ENCODE assay signal across 20 mouse cellular contexts in the genomic region with DNA sequence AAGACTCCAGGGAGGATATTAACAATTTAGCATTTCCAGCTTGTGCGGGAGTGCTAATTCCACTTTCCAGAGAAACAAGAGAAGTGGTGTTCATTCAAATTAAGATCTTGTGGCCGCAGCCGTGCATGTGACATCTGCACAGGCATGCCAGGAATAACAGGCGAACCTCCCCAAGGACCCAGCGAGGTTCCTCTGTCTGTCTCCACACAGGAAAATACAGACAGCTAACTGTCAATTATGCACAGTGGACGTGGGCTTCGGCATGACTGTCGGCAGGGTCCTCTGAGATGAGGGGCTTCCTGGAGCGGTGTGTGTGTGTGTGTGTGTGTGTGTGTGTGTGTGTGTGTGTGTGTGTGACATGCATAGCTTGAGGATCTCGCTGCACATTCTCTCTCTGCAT.
DNase-seq lines count a peak whose midpoint lies in the region; ATAC-seq and TF ChIP-seq lines count a peak whose summit lies in the region.
"Had no signal": no experiment of that assay in that cellular context is flagged by ENCODE, and none has a peak within 500 bp of the region (broad histone marks: within the 10 kb centered on the region; RNA-seq: fewer than 3 reads in every experiment).

No protein-coding gene starts in this region.

- H3K27me3 ChIP-seq in forebrain, embryonic 12.5 days = no peaks in the 10 kb centered on the region
- H3K27me3 ChIP-seq in forebrain, embryonic 13.5 days = no peaks in the 10 kb centered on the region
- H3K27me3 ChIP-seq in neural tube, embryonic 14.5 days (ENCODE audit: control insufficient read depth, insufficient read depth, low read length) = no peaks in the 10 kb centered on the region
- H3K27me3 ChIP-seq in hindbrain, postnatal 0 days (ENCODE audit: insufficient read depth, low read length) = no peaks in the 10 kb centered on the region
- H3K27me3 ChIP-seq: kidney, embryonic 15.5 days; lung, embryonic 15.5 days had no signal

- no peak for DNase-seq in neural tube, embryonic 10.5 days (ENCODE audit: extremely low spot score, low spot score)
- peak; percentile 69 for DNase-seq in hindbrain, postnatal 0 days (ENCODE audit: low spot score)
- no peak for DNase-seq in spleen, adult 18-20 months
- DNase-seq: adrenal gland, postnatal 36 days; cerebellum, adult 18-20 months; gastrocnemius, postnatal 10 days; heart, postnatal 4 days; kidney, postnatal 4 days; lung, postnatal 4 days; right cerebral cortex, postnatal 25 days had no signal

- no peak overlapping the region for H3K9ac ChIP-seq in forebrain, embryonic 12.5 days
- no peak overlapping the region for H3K9ac ChIP-seq in forebrain, embryonic 13.5 days
- H3K9ac ChIP-seq in neural tube, embryonic 14.5 days (replicated peaks; ENCODE audit: low read depth, low read length) = no peak overlapping the region
- no peak overlapping the region for H3K9ac ChIP-seq in hindbrain, postnatal 0 days (replicated peaks; ENCODE audit: low read length)
- H3K9ac ChIP-seq: kidney, embryonic 15.5 days; liver, embryonic 14.5 days; lung, embryonic 15.5 days had no signal

- TF ChIP-seq CTCF in hindbrain, postnatal 0 days (IDR thresholded peaks at IDR 0.05; ENCODE audit: low read depth) = no peak

- no peak for ATAC-seq in forebrain, embryonic 12.5 days (ENCODE audit: low FRiP score)
- no peak for ATAC-seq in forebrain, embryonic 13.5 days
- no peak for ATAC-seq in neural tube, embryonic 14.5 days (ENCODE audit: low read depth)
- no peak for ATAC-seq in hindbrain, postnatal 0 days
- ATAC-seq in monocyte, adult 5-6 weeks (replicated peaks; ENCODE audit: insufficient number of reproducible peaks, low FRiP score, low TSS enrichment, poor library complexity, severe bottlenecking) = no peak
- ATAC-seq in erythroid progenitor cell, adult 5-6 weeks (replicated peaks; ENCODE audit: low FRiP score, poor library complexity, severe bottlenecking) = no peak
- ATAC-seq: intestine, embryonic 16.5 days had no signal

- peaks cover 35% of the 10 kb centered on the region for H3K4me1 ChIP-seq in forebrain, embryonic 12.5 days
- peaks cover 56% of the 10 kb centered on the region for H3K4me1 ChIP-seq in forebrain, embryonic 13.5 days
- H3K4me1 ChIP-seq in neural tube, embryonic 14.5 days (ENCODE audit: control insufficient read depth, insufficient read depth, low read length) = peaks cover 19% of the 10 kb centered on the region; the same call in 1 of the 2 replicates
- peaks cover 24% of the 10 kb centered on the region for H3K4me1 ChIP-seq in hindbrain, postnatal 0 days (ENCODE audit: insufficient read depth, low read length)

- 56% methylated on average over 10 of the region's 10 CpGs for WGBS in forebrain, embryonic 12.5 days
- 65% methylated on average over 10 of the region's 10 CpGs for WGBS in forebrain, embryonic 13.5 days
- 35% methylated on average over 10 of the region's 10 CpGs for WGBS in neural tube, embryonic 14.5 days
- 32% methylated on average over 10 of the region's 10 CpGs for WGBS in hindbrain, postnatal 0 days

- H3K4me2 ChIP-seq in forebrain, embryonic 12.5 days = no peak overlapping the region
- no peak overlapping the region for H3K4me2 ChIP-seq in forebrain, embryonic 13.5 days
- no peak overlapping the region for H3K4me2 ChIP-seq in neural tube, embryonic 14.5 days (ENCODE audit: low read depth, low read length)
- no peak overlapping the region for H3K4me2 ChIP-seq in hindbrain, postnatal 0 days (ENCODE audit: low read depth, low read length)
- H3K4me2 ChIP-seq: kidney, embryonic 15.5 days; lung, embryonic 15.5 days had no signal

- H3K27ac ChIP-seq in forebrain, embryonic 12.5 days = peak overlapping the region; percentile 33; the same call in 1 of the 2 replicates
- H3K27ac ChIP-seq in forebrain, embryonic 13.5 days = no peak overlapping the region
- H3K27ac ChIP-seq in neural tube, embryonic 14.5 days (ENCODE audit: low read depth, low read length) = peak overlapping the region; percentile 34; the same call in 1 of the 2 replicates
- H3K27ac ChIP-seq in hindbrain, postnatal 0 days = no peak overlapping the region
- H3K27ac ChIP-seq: kidney, embryonic 15.5 days; liver, embryonic 14.5 days; lung, embryonic 15.5 days; stomach, postnatal 0 days had no signal

- no peaks in the 10 kb centered on the region for H3K36me3 ChIP-seq in forebrain, embryonic 12.5 days (replicated peaks)
- no peaks in the 10 kb centered on the region for H3K36me3 ChIP-seq in forebrain, embryonic 13.5 days (ENCODE audit: poor library complexity, severe bottlenecking)
- H3K36me3 ChIP-seq in neural tube, embryonic 14.5 days (ENCODE audit: control insufficient read depth, insufficient read depth, low read length) = no peaks in the 10 kb centered on the region
- no peaks in the 10 kb centered on the region for H3K36me3 ChIP-seq in hindbrain, postnatal 0 days (ENCODE audit: insufficient read depth, low read length)
- H3K36me3 ChIP-seq: kidney, embryonic 15.5 days; lung, embryonic 15.5 days had no signal

- no peak overlapping the region for H3K4me3 ChIP-seq in forebrain, embryonic 12.5 days (replicated peaks)
- H3K4me3 ChIP-seq in forebrain, embryonic 13.5 days = no peak overlapping the region
- H3K4me3 ChIP-seq in neural tube, embryonic 14.5 days (ENCODE audit: low read depth, low read length) = no peak overlapping the region
- H3K4me3 ChIP-seq in hindbrain, postnatal 0 days (ENCODE audit: low read length) = no peak overlapping the region
- H3K4me3 ChIP-seq: kidney, embryonic 15.5 days; lung, embryonic 15.5 days had no signal

- no peaks in the 10 kb centered on the region for H3K9me3 ChIP-seq in forebrain, embryonic 12.5 days
- no peaks in the 10 kb centered on the region for H3K9me3 ChIP-seq in forebrain, embryonic 13.5 days (replicated peaks)
- H3K9me3 ChIP-seq in neural tube, embryonic 14.5 days (ENCODE audit: control insufficient read depth, low read length) = no peaks in the 10 kb centered on the region
- no peaks in the 10 kb centered on the region for H3K9me3 ChIP-seq in hindbrain, postnatal 0 days (ENCODE audit: low read length)
- H3K9me3 ChIP-seq: kidney, embryonic 15.5 days; lung, embryonic 15.5 days had no signal

Comparison
In these comparisons a context has a peak if more than half of its experiments do, and no peak if none do; other contexts are left out.
1. H3K27ac ChIP-seq: peak in forebrain, embryonic 12.5 days (single experiment) and neural tube, embryonic 14.5 days (single experiment); none in forebrain, embryonic 13.5 days (single experiment) and hindbrain, postnatal 0 days (single experiment).